Mouse (Mus musculus) heart, embryonic 16.5 days (tissue): ENCODE measurements at regions not wholly inside any gene's neighbourhood (a gene's known extent, or its start where the extent isn't known, plus 50 kb on each side); places are given as distances from the start of the nearest gene placed in this dataset.
A peak's percentile ranks its signal among the peaks of the same experiment; 100 is the strongest.
"Not testable (repeated sequence)": the region's sequence is repeated elsewhere in the genome, so short reads cannot be mapped to it uniquely, and the experiment has no call there.

Experiments
- ATAC-seq: fragments of 200-750 bp; cut with Nextera tagmentation; replicated peaks from 2 replicates; pipeline ENCODE4 v1.8.0; 2017; ENCODE audit warnings: moderate number of reproducible peaks; ENCODE audit not compliant: insufficient read depth, low FRiP score; ENCODE audit errors: extremely low read depth
- H3K27ac ChIP-seq: fragments of 300-500 bp; sonication (generic); 2 replicates; pipeline ENCODE4 v1.5.1; 2014; ENCODE audit warnings: mild to moderate bottlenecking, low read length, control low read depth, moderate library complexity
- H3K27me3 ChIP-seq: fragments of 300-500 bp; sonication (generic); 2 replicates; pipeline ENCODE4 v1.6.1; 2014; ENCODE audit warnings: low read length, mixed read lengths; ENCODE audit not compliant: control insufficient read depth, insufficient read depth
- H3K36me3 ChIP-seq: fragments of 300-500 bp; sonication (generic); 2 replicates; pipeline ENCODE4 v1.6.1; 2014; ENCODE audit not compliant: control insufficient read depth, insufficient read depth
- H3K4me1 ChIP-seq: fragments of 300-500 bp; sonication (generic); 2 replicates; pipeline ENCODE4 v1.6.1; 2014; ENCODE audit warnings: low read length, mixed read lengths; ENCODE audit not compliant: control insufficient read depth, insufficient read depth
- H3K4me2 ChIP-seq: fragments of 300-500 bp; sonication (generic); 2 replicates; pipeline ENCODE4 v1.6.1; 2014; ENCODE audit warnings: low read depth, mild to moderate bottlenecking, control low read depth, low read length
- H3K4me3 ChIP-seq: fragments of 300-500 bp; sonication (generic); 2 replicates; pipeline ENCODE4 v1.5.1; 2014; ENCODE audit warnings: mild to moderate bottlenecking, control low read depth, low read length
- H3K9ac ChIP-seq: fragments of 300-500 bp; sonication (generic); 2 replicates; pipeline ENCODE4 v1.6.1; 2014; ENCODE audit warnings: low read length, control low read depth
- H3K9me3 ChIP-seq: fragments of 300-500 bp; sonication (generic); replicated peaks from 2 replicates; pipeline ENCODE4 v1.6.1; 2016; ENCODE audit warnings: low read length; ENCODE audit not compliant: control insufficient read depth
- WGBS: fragments of 180-500 bp; shearing (Covaris S2); extraction: QIAGEN DNeasy Blood & Tissue Kit; methylation state at CpG from one replicate; pipeline ENCODE4 v1.1.7; 2014; 5-methylcytosine and 5-hydroxymethylcytosine counted together

GRCm38 (mm10) chr6:13763636-13764035, 76.1 kb downstream of the Gpr85 start:
- H3K4me1 ChIP-seq, H3K27ac ChIP-seq, H3K4me2 ChIP-seq, ATAC-seq, H3K9ac ChIP-seq, H3K9me3 ChIP-seq, H3K36me3 ChIP-seq, H3K4me3 ChIP-seq, H3K27me3 ChIP-seq: not testable (repeated sequence)
- WGBS, result 93% methylated on average over 4 of the region's 4 CpGs

GRCm38 (mm10) chr6:13759431-13759830, 80.3 kb downstream of the Gpr85 start:
- no peaks in the 10 kb centered on the region for H3K9me3 ChIP-seq
- H3K4me3 ChIP-seq, result no peak overlapping the region
- H3K27ac ChIP-seq, result no peak overlapping the region
- H3K9ac ChIP-seq, result no peak overlapping the region
- no peaks in the 10 kb centered on the region for H3K27me3 ChIP-seq
- no peak overlapping the region for H3K4me2 ChIP-seq
- no peak for ATAC-seq
- H3K4me1 ChIP-seq, result no peaks in the 10 kb centered on the region
- H3K36me3 ChIP-seq, result no peaks in the 10 kb centered on the region
- WGBS, result 72% methylated on average over 2 of the region's 2 CpGs

- no peak for ATAC-seq
- no peak overlapping the region for H3K9ac ChIP-seq
- H3K36me3 ChIP-seq, result no peaks in the 10 kb centered on the region
- no peak overlapping the region for H3K4me3 ChIP-seq
- H3K4me2 ChIP-seq, result no peak overlapping the region
- no peak overlapping the region for H3K27ac ChIP-seq
- H3K9me3 ChIP-seq, result no peaks in the 10 kb centered on the region
- no peaks in the 10 kb centered on the region for H3K4me1 ChIP-seq
- no peaks in the 10 kb centered on the region for H3K27me3 ChIP-seq
These were observed 80.8 kb downstream of the Gpr85 start for GRCm38 (mm10) chr6:13758946-13759345.

GRCm38 (mm10) chr6:13748931-13749638, 71.3 kb upstream of the Bmt2 start:
- no peak for ATAC-seq
- Histone ChIP-seq H3K4me1 (peaks cover 9% of the 10 kb centered on the region), H3K4me3 (no peak overlapping the region), H3K9me3 (no peaks in the 10 kb centered on the region), H3K4me2 (no peak overlapping the region; the same call in 1 of the 2 replicates), H3K9ac (no peak overlapping the region), H3K27ac (no peak overlapping the region), H3K27me3 (no peaks in the 10 kb centered on the region), H3K36me3 (no peaks in the 10 kb centered on the region)
- WGBS, result 50% methylated on average over 7 of the region's 7 CpGs

GRCm38 (mm10) chr6:13747969-13748368, 70.2 kb upstream of the Bmt2 start:
- 24% methylated on average over 8 of the region's 8 CpGs for WGBS
- Histone ChIP-seq H3K4me3 (no peak overlapping the region), H3K4me1 (peaks cover 9% of the 10 kb centered on the region), H3K27me3 (no peaks in the 10 kb centered on the region), H3K9ac (no peak overlapping the region), H3K27ac (no peak overlapping the region), H3K9me3 (no peaks in the 10 kb centered on the region), H3K36me3 (no peaks in the 10 kb centered on the region), H3K4me2 (peak overlapping the region; percentile 27; the same call in 1 of the 2 replicates)
- no peak for ATAC-seq

GRCm38 (mm10) chr6:13746577-13747482, 69.1 kb upstream of the Bmt2 start:
- Histone ChIP-seq H3K4me1 (peaks cover 9% of the 10 kb centered on the region), H3K27me3 (no peaks in the 10 kb centered on the region), H3K36me3 (no peaks in the 10 kb centered on the region), H3K27ac (no peak overlapping the region), H3K9me3 (no peaks in the 10 kb centered on the region), H3K4me3 (no peak overlapping the region), H3K4me2 (no peak overlapping the region), H3K9ac (no peak overlapping the region)
- no peak for ATAC-seq
- 79% methylated on average over 8 of the region's 8 CpGs for WGBS
